Mouse (Mus musculus): ENCODE data around the gene Mtmr4. TPM values are rescaled to one million over a fixed set of nuclear protein-coding genes. Genes with fewer than 3 reads are reported as not detected.

Gene Mtmr4
- polyA plus RNA-seq, 1 experiment, result 22.1 TPM

DNA sequence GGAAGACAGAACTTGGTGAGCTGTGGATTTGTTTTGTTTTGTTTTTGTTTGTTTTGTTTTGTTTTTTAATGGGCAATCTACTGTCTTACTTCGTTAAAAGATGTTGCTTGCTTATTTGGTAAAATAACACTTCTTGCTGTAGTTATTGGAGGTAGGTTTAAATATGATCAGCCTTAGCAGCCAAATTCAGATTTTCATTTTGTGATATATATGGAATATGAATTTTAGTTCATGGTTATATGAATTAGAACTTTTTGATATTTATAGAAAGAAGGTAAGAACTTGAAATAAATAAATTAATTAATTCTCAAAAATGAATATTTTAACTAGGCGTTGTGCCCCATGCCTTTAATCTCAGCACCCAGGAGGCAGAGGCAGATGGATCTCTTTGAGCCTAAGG lies 73.7 kb downstream of the Mtmr4 start:
- 59% methylated on average over 2 of the region's 2 CpGs for WGBS
- Histone ChIP-seq H3K4me3 (replicated peaks; ENCODE audit: extremely low read depth, low read depth, low read length) (peak overlapping the region; percentile 13), H3K4me1 (ENCODE audit: control insufficient read depth, insufficient read depth, low read length) (peaks cover 3% of the 10 kb centered on the region)
- TF ChIP-seq POLR2A (IDR thresholded peaks at IDR 0.05; ENCODE audit: borderline replicate concordance, extremely low read depth, low read depth, low read length) (no peak), CTCF (IDR thresholded peaks at IDR 0.05; ENCODE audit: insufficient read depth, low read length) (no peak)
- no peak for DNase-seq

Other genes starting within 250 kb of the Mtmr4 start
- 0.27 and 0.46 TPM in 2 replicates for gene Ppm1e, start 233.1 kb upstream of the Mtmr4 start, polyA plus RNA-seq (2012; rRNA removed)
- gene Rad51c, start 187.2 kb upstream of the Mtmr4 start, polyA plus RNA-seq (2012; rRNA removed), result 0.36 and 0.44 TPM in 2 replicates
- gene Tex14, start 187.1 kb upstream of the Mtmr4 start, polyA plus RNA-seq (2012; rRNA removed), result 0.39 and 0.45 TPM in 2 replicates
- gene Gm11492, start 25.5 kb upstream of the Mtmr4 start, polyA plus RNA-seq (2012; rRNA removed), result not detected in 2 replicates
- 149 and 238 TPM in 2 replicates for gene Sept4, start 23.3 kb upstream of the Mtmr4 start, polyA plus RNA-seq (2012; rRNA removed)
- 0.02 TPM in 1 of 2 replicates, not detected in the other for gene Hsf5, start 25.0 kb downstream of the Mtmr4 start, polyA plus RNA-seq (2012; rRNA removed)
- 10.5 and 12.6 TPM in 2 replicates for gene Rnf43, start 70.6 kb downstream of the Mtmr4 start, polyA plus RNA-seq (2012; rRNA removed)
- 44.7 and 73.4 TPM in 2 replicates for gene Supt4a, start 145.4 kb downstream of the Mtmr4 start, polyA plus RNA-seq (2012; rRNA removed)
- 5.8 TPM in 2 replicates for gene Tspoap1, start 168.4 kb downstream of the Mtmr4 start, polyA plus RNA-seq (2012; rRNA removed)
- 0.11 and 0.60 TPM in 2 replicates for gene Mpo, start 201.4 kb downstream of the Mtmr4 start, polyA plus RNA-seq (2012; rRNA removed)
- gene Lpo, start 236.1 kb downstream of the Mtmr4 start, polyA plus RNA-seq (2012; rRNA removed), result 0.85 TPM in 1 of 2 replicates, not detected in the other

Data from lung, adult 2 months (tissue).